Mouse (Mus musculus): ENCODE data around the gene Mfsd11.
A peak's percentile ranks its signal among the peaks of the same experiment; 100 is the strongest.
"Not testable (repeated sequence)": the region's sequence is repeated elsewhere in the genome, so short reads cannot be mapped to it uniquely, and the experiment has no call there.

The Mfsd11 gene

GRCm38 (mm10) chr11:116821057-116821940, 30.9 kb upstream of the Mfsd11 start:
- DNase-seq (ENCODE audit: low read depth, low spot score) = no peak

GRCm38 (mm10) chr11:116822215-116822614, 30.0 kb upstream of the Mfsd11 start:
- no peak for DNase-seq (ENCODE audit: low read depth, low spot score)

DNA sequence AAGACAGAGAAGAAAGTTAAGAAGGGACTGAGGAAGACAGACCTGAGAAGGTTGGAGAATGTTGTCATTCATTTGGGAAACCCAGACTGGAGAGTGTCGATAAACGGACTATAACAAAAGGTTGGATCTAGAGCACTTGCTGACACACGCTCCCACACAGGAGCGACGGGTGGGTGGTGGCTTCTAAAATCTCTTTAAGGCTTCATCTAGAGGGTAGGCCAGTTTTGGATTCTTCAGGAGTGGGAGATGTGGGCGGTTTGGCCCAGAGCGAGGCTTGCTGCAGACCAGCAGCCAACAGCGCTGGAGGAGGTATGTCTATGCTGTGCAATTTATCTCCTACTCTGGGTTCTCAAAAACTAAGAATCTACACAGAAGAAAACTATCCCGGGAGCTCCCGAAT, 29.6 kb upstream of the Mfsd11 start:
- no peak for DNase-seq (ENCODE audit: low read depth, low spot score)

DNA sequence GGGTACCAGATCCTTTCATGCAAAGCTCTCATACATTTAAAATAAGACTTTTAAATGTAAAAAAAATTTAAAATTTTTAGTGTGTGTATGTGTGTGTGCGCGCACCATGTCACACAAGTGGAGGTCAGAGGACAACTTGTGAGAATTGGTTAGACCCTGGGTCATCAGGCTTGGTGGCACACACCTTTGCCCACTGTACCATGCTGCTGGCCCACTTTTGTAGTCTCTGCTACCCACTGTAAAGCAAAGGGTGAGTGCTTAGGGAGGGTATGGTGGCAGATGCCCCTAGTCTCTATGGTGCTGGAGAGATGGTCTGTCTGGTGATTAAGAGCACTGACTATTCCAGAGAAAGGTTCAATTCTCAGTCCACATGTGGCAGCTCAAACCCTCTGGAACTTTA, 29.0 kb upstream of the Mfsd11 start:
- no peak for DNase-seq (ENCODE audit: low read depth, low spot score)

DNA sequence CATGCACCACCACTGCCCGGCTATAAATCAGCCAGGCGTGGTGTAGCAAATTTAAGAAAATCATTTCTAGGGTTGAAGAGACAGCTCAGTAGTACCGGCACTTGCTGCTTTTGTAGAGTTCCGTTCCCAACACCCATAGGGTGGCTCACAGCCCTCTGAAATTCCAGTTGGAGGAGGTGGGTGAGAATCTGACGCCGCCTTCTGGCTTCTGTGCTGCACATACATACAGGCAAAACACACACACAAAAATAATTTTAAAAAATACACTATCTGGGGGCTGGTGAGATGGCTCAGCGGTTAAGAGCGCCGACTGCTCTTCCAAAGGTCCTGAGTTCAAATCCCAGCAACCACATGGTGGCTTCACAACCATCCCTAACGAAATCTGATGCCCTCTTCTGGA, 28.4 kb upstream of the Mfsd11 start:
- not testable (repeated sequence) for DNase-seq (ENCODE audit: low read depth, low spot score)

DNA sequence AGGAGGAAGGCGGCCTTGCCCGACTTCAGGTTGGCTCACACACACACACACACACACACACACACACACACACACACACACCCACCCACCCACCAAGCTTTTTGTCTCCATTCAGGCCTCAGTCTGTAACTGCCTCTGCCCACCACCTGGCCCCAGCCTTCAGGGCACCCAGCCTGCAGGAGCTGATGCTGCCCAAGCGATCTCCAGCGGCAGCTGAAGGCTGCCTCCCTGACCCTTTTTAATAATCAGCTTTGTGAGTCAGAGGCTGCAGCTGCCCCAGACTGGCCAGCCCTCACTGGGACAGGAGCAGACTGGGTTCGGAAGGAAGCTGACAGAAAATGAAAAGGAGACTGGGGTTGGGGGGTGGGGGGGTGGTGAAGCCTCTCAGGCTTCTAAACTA, 27.0 kb upstream of the Mfsd11 start:
- DNase-seq (ENCODE audit: low read depth, low spot score) = no peak

DNA sequence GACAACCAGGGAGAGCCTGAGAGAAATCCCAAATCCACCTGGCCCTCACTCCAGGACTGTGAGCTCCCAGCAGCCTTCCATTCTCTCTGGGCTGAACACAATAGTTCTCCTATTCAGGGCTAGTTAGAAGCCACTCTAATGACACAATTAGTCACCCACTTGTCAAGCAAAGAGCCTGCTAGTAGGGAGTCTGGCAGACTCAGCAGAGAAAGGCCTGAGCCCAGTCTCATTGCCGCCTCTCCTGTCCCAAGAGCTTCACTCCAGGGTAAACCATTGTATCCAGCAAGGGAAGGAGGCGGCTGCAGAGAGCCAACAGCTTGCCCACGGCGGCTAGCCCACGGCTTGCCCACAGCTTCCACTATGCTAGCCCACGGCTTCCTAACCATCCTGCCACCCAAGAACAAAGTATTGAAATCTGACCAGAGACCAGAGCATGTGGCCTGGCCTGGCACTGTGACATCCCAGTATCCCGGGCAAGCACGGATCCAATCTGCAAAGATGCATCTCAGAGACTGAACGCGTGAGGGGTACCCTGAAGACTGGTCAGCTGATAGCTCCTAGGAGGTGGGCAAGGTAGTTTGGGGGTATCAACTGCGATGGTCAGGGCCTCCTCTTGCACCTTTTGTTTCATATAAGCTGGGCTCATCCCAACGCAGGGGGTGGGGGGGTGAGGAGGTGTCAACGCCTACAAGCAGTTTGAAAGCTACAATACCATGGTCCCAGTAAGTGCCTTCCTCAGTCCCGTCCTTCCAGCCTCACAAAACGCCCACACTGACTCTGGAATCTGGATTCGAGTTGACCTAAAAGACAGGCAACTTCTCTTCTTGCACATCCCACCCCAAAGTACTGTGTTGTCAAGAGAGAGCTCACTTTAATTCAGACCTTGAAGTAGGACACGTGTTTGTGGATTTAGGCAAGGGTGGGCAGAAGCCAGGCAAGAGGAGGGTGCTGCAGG, 25.4 kb upstream of the Mfsd11 start:
- no peak for DNase-seq (ENCODE audit: low read depth, low spot score)

DNA sequence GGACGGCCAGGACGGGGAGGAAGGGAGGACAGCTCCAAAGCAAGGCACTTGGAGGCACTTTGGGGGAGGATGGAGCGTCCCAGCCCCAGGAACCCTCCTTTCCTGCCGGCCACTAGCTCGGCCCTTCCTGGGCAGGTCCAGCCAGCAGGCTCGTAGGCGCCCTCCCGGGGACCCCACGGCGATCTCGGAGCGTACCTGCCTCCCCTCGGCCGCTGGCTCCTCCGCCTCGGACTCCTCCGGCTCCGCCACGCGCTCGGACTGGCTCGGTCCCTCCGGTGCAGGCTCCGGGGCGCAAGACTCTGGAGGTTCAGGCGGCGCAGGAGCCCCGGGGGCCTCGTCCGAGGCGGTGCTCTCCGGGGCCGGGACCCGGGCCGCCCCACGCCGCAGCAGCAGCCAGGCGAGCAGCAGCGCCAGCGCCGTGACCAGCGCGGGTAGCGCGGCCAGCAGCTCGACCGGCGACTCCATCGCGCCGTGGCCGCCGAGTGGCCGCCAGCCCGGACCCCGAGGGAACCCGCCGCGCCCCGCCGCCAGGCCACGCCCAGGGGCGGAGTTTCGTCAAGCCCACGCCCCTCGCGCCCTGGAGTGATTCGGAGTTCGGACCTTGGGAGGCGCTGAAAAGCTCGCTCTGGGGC, 24.6 kb upstream of the Mfsd11 start, which contains the start of gene Mxra7:
Gene Mxra7 (minus strand): TSS at position 513 of the 632 bp plus-strand sequence.
- DNase-seq (ENCODE audit: low read depth, low spot score) = peak; percentile 65

- DNase-seq (ENCODE audit: low read depth, low spot score) = no peak
Measured at GRCm38 (mm10) chr11:116832172-116832685, 20.0 kb upstream of the Mfsd11 start.

DNA sequence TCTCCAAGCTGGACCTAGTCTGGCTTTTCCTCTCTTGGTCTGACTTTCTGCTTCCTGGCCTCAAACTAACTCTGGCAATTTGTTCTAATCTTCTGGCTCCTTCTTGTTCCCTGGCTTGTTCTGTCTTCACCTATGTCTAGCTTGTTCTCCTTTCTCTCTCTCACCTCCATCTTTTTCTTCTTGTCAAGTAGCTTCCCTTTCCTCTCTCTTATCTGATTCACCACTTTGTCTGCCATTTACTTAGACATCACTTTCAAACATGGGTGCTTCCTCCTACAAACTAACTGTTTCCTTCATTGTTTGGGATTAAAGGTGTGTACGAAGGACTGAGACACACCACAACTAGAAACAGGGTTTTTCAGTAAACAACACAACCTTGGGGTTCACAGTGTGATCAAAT, 17.3 kb upstream of the Mfsd11 start:
- no peak for DNase-seq (ENCODE audit: low read depth, low spot score)

GRCm38 (mm10) chr11:116836283-116836682, 16.0 kb upstream of the Mfsd11 start:
- no peak for DNase-seq (ENCODE audit: low read depth, low spot score)

- DNase-seq (ENCODE audit: low read depth, low spot score) = peak; percentile 46
Measured at GRCm38 (mm10) chr11:116837441-116837840, 14.8 kb upstream of the Mfsd11 start.

DNA sequence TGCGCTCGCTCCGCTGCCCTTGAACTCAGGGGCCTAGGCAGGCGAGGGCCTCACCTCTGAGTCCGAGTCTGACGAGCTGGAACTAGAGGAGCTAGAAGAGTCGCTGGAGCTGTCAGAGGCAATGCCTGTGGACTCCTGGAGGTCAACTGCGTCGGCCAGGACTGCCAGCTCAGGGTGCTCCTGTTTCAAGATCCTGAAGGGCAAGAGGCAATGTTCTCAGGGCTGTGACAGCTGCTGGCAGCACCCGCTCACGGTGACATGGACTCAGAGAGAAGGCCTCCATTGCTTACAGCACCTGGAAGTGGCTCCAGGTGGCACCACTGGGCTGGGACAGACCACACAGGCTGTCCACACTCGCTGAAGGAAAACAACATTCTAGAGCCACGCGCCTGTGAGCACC, 13.3 kb upstream of the Mfsd11 start:
- no peak for DNase-seq (ENCODE audit: low read depth, low spot score)

GRCm38 (mm10) chr11:116839601-116840000, 12.6 kb upstream of the Mfsd11 start:
- no peak for DNase-seq (ENCODE audit: low read depth, low spot score)

GRCm38 (mm10) chr11:116840748-116841147, 11.5 kb upstream of the Mfsd11 start:
- DNase-seq (ENCODE audit: low read depth, low spot score) = peak; percentile 51

- DNase-seq (ENCODE audit: low read depth, low spot score) = no peak
Measured at GRCm38 (mm10) chr11:116842531-116843260, 9.5 kb upstream of the Mfsd11 start.

DNA sequence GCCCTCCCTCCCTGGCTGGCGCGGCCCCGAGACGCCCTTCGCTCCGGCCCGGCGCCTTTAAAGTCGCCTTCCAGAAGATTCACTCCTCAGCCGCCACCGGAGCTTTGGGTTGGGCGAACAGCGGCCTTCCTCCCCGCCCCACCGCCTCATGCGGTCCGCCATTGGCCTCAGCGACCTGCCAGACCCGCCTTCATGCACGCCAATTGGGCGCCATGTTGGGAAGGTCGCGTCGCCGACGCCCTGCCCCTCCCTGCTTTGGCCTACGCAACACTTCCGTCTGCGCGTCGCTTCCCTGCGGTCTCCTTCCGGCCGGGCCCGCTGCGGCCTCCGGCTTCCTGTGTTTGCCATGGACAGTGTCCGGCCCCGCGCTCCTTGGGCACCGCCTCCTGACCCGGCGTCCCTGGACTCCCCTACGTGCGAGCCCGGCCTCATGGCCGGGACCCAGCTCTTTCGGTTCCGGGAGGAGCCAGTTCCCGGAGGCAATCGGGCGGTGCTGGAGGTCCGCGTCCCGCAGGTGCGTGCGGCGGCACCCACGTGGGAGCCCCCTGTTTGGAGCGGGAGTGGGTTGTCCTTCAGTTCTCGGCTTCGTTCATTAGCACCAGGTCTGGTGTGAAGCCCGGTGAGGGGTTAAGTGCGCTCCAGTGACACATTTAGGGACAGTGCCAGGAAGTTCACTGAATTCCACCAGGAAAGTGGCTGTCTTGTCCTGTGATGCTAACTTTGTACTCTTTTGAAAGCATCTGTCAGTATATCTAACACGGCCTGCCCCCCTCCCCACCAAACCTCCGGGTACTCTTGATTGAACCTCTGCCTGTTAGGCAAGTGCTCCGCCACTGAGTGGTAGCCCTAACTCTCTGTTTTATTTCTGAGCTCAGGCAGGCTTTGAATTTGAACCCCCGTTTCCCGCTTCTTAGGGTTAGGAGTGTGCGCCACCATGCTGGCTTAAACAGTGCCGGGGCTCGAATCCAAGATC, 8.7 kb upstream of the Mfsd11 start, which contains the start of the genes Mettl23 and Jmjd6:
Gene Mettl23 (plus strand): TSS at position 18 of the 973 bp plus-strand sequence.
Gene Jmjd6 (minus strand): TSS at position 189 of the 973 bp plus-strand sequence.
- peak; percentile 97 for DNase-seq (ENCODE audit: low read depth, low spot score)

GRCm38 (mm10) chr11:116846593-116847181, 5.6 kb upstream of the Mfsd11 start:
- DNase-seq (ENCODE audit: low read depth, low spot score) = no peak

All from ES-CJ7 (cell line).